Mouse (Mus musculus) NIH3T3 (cell line): ENCODE data around the gene Crhr2.

Experiments used
- DNase-seq: peaks from one replicate; pipeline ENCODE4 v3.0.0-alpha.2; 2012; ENCODE audit warnings: low read depth

The Crhr2 gene

GRCm38 (mm10) chr6:55132794-55133193, at the start of gene Crhr2:
Gene Crhr2, minus strand, starts transcription at chr6:55133016.
- DNase-seq, result no peak

DNA sequence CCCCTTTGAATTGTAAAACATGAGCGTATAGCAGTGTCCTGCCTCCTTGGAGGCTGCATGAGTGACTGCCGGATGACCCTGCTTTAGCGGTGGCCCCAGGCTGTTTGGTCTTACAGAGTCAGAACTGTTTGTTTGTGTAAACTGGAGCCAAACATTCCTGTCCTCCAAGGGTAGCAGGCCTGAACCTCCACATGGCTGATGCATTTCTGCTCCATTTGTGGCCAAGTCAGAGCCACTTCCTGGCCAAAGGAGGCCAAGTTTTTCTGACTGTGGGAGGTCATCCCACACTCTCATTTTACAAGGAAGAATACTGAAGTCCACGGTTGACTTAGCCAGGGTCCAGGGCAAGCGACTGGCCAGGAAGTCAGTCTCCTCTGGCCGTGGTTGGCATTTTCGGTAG, 46.7 kb upstream of the Crhr2 start:
- peak; percentile 65 for DNase-seq

GRCm38 (mm10) chr6:55177060-55177732, 44.4 kb upstream of the Crhr2 start:
- peak; percentile 51 for DNase-seq

GRCm38 (mm10) chr6:55175892-55176291, 43.1 kb upstream of the Crhr2 start:
- DNase-seq, result no peak

GRCm38 (mm10) chr6:55175456-55175855, 42.6 kb upstream of the Crhr2 start:
- DNase-seq, result peak; percentile 29

DNA sequence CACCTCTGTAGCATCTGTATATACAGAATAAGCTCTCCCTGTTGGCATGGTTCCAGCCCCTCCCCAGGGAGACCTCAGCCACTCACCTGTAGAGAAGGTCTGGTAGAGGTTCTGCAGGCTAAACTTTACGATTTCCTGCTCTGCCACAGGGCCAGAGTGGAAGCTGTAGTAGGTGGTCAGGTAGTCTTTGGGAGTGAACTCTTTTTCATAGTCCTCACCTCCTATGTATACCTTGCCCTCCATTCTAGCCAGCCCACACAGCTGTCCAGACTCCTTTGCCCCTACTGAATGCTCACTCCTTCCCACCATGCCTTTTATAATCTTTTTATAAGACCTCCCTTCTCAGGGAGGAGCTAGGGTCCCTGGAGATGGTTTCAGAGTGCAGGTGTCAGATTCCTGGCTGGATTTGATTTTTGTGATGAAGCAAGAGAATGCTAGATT, 41.9 kb upstream of the Crhr2 start, which contains the start of gene Inmt:
TSS of gene Inmt (minus strand) at position 303 of the 441 bp plus-strand sequence.
- no peak for DNase-seq

DNA sequence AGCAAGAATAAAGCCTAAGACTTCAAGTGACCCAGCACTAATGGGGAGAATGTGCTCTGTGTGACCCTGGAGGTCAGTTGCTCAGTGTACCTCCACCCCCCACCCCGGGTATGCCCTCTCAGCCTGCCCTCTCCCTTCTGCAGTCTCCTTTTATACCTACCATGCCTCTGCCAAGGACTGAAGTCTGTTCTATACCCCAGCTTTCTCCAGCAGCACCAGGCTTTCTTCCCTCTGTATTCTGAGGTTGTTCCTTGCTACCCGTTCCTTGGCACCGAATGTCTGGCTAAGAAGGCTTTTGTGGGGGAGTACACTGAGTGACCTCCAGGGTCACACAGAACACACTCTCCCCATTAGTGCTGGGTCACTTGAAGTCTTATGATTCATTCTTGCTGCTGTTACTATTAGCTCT, 41.1 kb upstream of the Crhr2 start:
- no peak for DNase-seq

DNA sequence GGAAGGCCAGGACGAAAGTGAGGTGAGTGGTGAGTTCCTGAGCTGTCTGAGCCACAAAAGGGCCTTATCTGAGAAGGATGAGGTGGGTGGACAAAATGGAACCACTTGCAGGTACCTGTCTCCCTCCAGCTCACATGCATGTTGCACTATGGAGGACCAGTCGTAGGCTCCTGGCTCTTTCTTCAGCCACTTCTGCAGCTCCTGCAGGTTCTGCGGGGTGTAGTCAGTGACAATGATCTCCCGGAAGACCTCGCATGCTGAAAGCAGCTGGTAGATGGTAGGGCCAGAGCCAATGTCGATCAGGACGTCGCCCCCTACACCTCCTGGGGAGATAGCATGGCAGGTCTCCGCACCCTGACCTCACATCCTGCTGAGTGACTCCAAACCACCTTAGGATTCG, 40.4 kb upstream of the Crhr2 start:
- no peak for DNase-seq

GRCm38 (mm10) chr6:55171638-55172037, 38.8 kb upstream of the Crhr2 start:
- DNase-seq, result no peak

GRCm38 (mm10) chr6:55169818-55170217, 37.0 kb upstream of the Crhr2 start:
- DNase-seq, result no peak

DNA sequence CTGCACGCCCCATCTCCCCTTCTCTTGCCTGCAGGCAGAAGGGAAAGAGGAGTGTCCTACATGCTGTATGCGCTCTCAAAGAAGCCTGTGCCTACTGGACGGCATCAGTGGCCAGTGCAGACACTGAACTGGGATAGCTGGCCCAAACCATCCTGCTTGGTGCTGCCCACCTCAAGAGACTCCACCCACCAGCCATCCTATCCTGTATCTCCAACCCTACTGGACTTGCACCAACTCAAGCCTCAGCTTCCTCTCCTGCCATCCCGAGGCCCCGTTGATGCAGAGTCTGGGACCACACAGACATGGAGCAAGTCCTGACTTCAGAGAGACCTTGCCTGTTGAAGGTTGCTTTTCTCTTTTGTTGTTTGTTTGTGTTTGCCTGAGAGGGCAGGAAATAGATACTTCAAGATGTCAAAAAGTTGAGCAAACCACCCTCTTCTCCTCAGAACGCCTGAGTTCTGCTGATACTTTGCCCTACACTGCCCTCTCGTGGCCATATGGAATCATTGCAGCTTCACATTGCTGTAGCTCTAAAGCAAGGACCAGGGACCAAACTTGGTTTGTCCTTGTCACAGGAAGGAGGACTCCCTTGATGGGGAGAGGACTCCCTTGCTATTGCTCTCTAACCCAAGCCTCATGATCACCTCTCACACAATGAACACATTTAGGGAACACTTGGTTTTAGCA, 34.1 kb upstream of the Crhr2 start:
- peak; percentile 91 for DNase-seq

GRCm38 (mm10) chr6:55163046-55163584, 30.3 kb upstream of the Crhr2 start:
- no peak for DNase-seq

GRCm38 (mm10) chr6:55161311-55161761, 28.5 kb upstream of the Crhr2 start:
- peak; percentile 65 for DNase-seq

DNA sequence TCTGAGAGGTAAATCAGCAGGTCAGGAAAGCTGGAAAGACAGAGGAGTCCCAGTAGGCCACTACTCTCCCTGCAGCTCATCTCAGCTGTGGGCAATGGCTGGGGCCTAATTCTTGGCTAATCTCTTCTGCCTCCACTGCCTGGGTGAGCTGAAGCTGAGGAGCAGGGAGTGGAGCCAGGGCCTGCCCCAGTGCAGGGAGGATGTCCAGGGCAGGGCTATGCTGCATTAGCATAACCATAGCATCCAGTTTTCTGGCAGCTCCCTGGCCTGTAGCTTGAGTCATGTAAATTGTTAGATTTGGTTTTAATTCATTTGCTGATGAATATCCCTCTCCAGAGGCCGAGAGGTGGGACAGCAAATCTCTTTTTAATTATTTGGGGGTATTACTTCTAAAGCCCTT, 26.4 kb upstream of the Crhr2 start:
- DNase-seq, result no peak

GRCm38 (mm10) chr6:55152226-55152625, 19.4 kb upstream of the Crhr2 start:
- DNase-seq, result no peak

- DNase-seq, result peak; percentile 9
Observed at GRCm38 (mm10) chr6:55146138-55146537, 13.3 kb upstream of the Crhr2 start.

DNA sequence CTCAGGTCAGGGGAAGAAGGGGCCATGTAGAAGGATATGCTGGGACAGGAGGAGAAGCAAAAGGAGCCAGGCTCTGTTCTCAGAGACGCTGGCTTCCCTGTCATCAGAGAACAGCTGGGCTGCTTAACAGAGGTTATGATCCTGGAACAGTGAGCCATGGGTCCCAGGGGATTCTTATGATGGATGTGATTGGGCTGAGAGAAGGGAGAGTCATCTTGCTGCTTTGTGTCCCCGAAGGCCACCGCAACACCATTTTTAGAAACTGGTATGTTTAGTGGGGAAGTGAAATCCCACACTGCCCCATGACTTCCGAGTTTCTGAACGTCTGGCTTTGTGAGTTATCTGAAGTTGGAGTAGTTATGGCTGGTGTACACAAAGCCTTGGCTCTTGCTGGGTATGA, 12.5 kb upstream of the Crhr2 start:
- no peak for DNase-seq

- no peak for DNase-seq
Observed at GRCm38 (mm10) chr6:55138343-55138742, 5.5 kb upstream of the Crhr2 start.

- DNase-seq, result no peak
Observed at GRCm38 (mm10) chr6:55133425-55133824, 609 bp upstream of the Crhr2 start.

DNA sequence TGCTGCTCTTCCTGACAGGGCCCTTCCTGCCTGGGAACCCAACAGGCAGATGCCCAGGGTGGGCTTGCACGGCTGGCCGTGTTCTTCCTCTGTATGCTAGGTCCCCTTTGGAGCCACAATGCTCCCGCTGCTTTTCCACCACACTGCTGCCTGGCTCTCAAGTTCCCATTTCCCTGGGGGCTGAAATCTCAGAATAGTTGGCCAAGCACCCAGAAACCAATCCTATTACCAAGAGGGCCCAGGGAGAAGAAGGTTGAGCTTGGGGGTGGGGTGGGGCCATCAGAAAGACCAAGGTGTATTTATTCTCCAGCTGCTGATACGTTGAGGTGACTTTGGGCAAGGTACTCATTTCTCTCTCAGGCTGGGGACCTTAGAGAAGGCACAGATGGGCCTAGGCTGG, 1.5 kb downstream of the Crhr2 start:
- no peak for DNase-seq

DNA sequence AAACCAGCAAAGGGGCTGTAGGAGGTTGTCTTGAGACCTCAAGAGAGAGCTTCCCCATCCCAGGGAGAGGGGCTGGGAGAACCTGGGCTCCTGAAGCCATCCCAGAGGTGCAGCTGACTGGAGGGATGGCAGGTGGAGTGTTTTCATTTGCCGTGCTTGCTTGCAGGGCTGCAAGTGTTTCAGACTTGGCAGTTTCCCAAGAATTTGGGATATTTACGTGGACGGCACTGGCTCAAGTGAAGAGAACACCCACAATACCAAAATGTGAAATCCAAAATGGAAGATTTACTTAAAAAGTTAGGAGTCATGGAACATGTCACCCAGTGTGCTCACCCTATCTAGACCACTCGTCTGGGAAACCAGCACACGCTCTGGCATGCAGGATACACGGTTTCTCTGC, 2.2 kb downstream of the Crhr2 start:
- peak; percentile 44 for DNase-seq

DNA sequence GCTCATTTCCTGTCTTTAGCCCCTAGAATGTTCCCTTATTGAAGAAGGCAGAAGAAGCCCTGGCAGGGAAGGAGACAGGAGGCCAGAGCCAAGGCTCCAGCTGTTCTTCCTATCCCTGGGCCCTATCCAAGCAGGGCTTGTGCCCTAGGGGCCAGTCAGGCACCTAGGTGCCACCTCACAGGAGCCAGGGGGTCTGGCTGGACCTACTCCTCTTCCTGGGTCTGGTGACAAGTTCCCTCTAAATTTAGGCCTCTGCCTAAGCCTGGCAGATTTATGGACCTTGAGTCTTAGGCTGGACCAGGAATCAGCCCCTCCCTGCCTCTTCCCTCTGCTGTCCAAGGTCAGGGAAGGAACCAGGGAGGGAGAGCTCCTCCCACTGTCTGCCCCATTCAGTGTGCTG, 4.4 kb downstream of the Crhr2 start:
- no peak for DNase-seq

GRCm38 (mm10) chr6:55126576-55126975, 6.2 kb downstream of the Crhr2 start:
- DNase-seq, result no peak
